Mouse (Mus musculus): ENCODE data around the gene Hephl1.

The Hephl1 gene

GRCm38 (mm10) chr9:15045740-15046139, 66.2 kb downstream of the Hephl1 start:
- DNase-seq: no peak

DNA sequence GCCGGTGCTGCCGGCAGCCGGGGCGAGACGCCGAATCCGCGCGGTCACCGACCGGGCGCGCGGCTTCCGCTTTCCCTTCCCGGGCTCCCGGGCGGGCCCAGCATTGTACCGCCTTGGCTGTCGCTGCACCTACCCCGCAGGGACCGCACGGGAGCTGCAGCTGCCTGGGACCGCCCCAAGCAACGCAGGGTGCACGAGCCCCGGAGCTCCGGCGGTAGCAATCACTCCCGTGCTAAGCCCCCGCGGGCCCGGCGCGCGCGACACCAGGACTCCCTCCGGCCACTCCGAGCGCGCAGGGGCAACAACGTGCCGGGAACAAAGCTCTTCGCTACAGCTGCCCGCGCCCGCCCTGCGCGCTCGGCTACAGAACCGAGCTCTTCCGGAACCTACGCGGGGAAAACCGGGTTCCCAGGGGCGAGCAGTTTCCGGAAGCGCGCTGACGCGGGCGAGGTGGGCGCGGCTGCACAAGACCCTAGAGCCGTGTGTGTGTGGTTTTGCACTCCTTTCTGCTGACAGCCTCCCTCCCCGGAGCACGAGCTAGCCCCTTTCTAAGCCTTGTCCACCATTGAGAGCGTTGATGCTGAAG, 66.7 kb downstream of the Hephl1 start, which contains the start of gene Panx1:
Gene Panx1 (minus strand): TSS at position 395 of the 586 bp plus-strand sequence.
- DNase-seq: peak; percentile 46

GRCm38 (mm10) chr9:15044391-15045083, 67.4 kb downstream of the Hephl1 start:
- DNase-seq: no peak

DNA sequence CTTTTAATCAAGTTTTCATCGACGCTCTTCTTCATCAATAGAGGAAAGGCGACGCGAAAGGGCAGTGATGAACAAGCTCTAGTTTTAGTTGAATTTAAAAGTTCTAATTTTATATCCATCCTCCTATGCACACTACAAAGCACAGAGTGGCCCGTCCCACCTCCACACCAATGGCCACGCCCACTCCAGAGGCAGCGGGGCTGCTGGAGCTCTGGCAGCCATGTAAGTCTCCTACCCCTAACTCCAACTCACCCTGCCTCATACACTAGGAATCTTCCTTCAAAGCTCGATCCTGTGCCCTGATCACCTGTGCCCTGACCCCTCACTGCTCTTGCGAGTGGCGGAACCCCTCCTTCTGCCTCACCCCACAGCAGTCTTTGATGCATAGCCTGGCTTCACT, 70.4 kb downstream of the Hephl1 start:
- no peak for DNase-seq

DNA sequence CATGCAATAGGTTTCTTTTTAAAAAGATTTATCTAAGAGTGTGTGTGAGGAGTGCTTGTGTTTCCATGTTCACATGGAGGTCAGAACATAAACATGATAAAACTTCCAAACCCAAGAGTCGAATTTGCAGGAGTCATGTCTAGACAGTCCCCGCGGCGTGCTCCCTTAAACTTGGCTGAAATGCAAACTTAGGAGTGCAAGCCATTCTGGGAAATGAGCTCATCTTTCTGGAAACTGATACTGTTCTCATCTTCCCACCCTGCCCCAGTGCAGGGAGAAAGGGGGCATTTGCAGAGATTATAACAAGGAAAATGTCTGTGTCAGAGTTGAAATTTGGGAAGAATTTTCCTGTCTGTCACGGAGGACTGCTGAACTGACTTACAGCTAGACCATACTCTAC, 72.1 kb downstream of the Hephl1 start:
- no peak for DNase-seq

GRCm38 (mm10) chr9:15037704-15038103, 74.2 kb downstream of the Hephl1 start:
- no peak for DNase-seq

DNA sequence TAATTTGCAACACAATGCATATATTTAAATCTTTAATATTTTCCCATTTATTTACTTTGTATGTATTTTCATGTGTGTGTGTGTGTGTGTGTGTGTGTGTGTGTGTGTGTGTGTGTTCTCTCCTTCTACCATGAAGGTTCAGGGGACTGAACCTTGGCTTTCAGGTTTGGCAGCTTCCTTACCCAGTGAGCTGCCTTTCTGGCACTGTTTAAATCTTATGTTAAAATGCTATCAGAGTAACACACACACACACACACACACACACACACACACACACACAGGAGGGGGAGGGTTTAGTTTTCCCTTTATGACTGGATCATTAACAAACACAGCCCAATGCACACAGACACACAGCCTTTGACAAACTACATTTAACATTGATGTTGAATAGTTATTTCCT, 74.7 kb downstream of the Hephl1 start:
- DNase-seq: no peak

DNA sequence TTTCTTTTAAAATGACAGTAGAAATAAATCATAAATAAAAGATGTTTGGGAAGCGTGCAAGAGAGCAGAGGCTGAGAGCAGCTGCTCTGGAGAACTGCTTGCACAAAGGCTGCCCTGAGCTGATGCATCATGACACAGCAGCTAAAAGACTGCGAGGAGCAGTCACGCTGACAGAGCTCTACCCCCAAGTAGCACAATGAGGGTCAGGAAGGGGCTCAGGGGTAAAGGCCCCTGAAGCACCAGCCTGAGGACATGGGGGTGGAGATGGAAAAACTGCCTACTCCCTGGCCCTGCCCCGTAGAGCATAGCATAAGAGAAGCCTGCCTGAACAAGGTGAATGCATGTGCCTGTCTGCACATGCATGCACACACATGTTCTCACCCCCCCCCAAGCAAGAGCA, 75.1 kb downstream of the Hephl1 start:
- DNase-seq: no peak

DNA sequence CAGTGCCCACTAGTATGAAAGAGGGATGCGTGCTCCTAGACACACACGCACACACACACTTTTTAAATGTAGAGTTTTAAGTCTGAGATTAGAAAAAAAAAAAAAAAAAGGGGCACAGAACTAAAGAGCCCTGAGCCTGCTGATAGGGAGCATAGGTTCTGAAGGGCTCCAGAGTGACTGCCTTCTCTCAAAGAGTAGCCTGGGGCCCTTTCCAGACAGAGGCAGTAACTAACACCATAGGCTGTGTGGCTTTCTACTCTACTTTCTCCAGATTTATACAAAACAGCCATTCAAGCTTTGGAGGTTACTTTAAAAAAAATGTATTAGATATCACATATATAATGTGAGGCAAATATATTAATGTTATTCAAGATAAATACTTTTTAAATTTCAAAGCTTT, 75.5 kb downstream of the Hephl1 start:
- no peak for DNase-seq

GRCm38 (mm10) chr9:15035979-15036378, 75.9 kb downstream of the Hephl1 start:
- no peak for DNase-seq

GRCm38 (mm10) chr9:15034546-15035273, 77.2 kb downstream of the Hephl1 start:
- DNase-seq: peak; percentile 35

- peak; percentile 40 for DNase-seq
Observed at GRCm38 (mm10) chr9:15033568-15034160, 78.2 kb downstream of the Hephl1 start.

GRCm38 (mm10) chr9:15032797-15033196, 79.1 kb downstream of the Hephl1 start:
- no peak for DNase-seq

DNA sequence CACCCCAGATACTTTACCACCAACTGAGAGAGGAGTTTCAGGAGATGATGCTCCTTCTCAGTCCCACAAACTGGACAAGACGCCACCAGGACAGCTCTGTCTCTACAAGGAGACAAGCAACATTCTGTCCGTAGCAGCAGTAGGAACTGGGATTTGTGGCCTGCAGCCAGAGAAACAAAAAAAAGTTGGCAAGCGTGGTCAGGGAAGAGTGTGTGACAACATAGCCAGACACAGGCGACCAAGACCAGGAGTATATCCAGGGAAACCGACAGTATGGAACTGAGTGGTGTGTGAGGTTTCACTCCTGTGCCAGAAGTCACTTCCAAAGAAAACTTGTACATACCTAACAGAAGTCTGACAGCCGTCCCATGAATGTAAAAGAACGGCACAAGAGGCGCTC, 81.1 kb downstream of the Hephl1 start:
- peak; percentile 17 for DNase-seq

GRCm38 (mm10) chr9:15029025-15029727, 82.7 kb downstream of the Hephl1 start:
- peak; percentile 40 for DNase-seq

DNA sequence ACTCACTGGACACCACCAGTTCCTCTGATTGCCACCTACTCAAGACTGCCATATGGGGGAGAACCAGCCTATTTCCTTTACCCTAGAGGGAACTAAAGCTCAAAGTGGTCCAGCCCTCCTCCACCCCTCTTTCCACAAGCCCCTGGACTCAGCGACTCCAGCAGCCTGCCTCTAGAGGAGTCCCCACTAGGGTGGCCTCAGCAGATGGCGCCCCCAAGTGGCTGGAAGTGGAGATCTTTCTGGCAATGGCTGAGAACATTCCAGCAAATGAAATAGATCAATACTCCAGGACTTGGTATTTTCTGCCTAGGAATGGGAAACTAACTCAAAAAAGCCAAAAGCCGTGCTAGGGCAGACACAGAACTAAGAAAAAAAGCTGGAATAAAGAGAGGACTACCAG, 84.2 kb downstream of the Hephl1 start:
- DNase-seq: no peak

- DNase-seq: no peak
Observed at GRCm38 (mm10) chr9:15023049-15023448, 88.9 kb downstream of the Hephl1 start.

DNA sequence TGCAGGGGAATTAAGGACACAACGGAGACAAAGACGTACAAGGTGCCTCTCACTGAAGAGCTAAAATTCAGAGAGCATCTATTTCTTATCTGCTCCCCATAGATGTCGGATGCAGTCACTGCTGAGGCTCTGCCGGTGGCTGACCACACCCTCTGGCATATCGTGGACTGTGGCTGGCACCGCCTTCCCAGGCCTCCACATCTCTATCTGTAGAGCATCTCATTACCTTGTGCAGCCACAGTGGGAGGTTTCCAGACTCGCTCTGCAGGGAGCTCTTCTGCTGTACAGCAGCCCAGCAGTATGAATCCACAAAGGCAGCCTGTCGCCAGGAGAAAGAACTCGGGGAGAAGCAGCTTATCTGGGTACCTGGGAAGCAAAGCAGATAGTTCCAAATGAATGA, 90.8 kb downstream of the Hephl1 start:
- DNase-seq: no peak

- DNase-seq: no peak
Observed at GRCm38 (mm10) chr9:15020561-15021080, 91.3 kb downstream of the Hephl1 start.

DNA sequence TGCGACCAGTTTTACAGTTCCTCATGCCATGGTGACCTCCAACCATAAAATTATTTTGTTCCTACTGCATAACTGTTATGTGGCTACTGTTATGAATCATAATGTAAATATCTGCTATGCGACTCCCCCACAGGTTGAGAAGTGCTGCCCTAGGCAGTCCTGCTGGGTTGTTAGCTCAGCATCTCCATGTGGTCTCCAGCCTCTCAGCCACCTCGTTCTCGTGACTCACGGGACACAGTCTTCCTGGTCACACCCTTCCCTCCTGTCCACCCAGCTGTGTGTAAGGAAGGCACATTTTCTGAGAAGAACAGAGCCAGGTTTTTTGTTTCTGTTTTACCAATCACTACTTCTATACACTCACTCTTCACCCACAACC, 93.2 kb downstream of the Hephl1 start:
- no peak for DNase-seq

DNA sequence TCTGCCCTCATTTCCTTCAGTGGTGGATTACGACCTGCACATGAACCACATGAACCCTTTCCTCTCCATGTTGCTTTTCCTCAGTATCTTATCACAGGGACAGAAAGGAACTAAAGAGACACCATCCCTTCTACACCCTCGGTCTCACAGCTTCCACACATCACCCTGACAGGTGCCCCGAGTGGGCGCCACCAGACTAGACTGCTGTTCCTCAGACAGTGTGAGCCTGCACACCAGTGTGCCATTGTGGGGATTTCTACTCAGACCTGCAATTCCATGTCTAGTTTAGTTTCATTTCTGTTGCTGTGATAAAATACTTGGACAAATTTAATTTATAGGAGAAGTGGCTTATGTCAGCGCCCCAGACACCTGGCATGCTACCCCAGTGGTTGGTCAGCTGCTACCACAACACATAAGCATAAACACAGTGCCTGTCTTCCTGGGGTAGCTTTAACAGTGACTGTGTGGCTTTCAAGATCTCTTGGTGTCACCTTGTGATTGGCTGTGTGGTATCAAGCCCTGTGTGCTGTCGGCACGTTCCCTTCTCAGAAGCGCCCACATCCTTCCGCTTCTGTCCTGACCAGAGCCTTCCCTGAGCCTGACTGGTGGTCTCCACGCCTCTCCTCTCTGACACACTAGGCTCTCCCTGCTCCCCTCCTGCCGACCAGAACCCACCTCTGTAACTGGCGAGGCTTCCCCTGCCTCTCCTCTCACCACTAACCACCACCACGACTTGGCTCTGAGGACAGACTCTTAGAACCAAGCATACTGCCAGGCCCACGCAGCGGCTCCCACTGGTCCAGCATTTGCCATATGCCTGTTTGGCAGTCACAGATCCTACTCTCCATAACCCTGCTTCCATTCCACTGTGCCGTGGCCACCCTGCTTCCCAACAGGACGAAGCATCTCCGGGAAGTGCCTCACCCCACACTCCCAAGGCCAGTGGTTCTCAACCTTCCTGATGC, 93.8 kb downstream of the Hephl1 start:
- no peak for DNase-seq
